Mouse (Mus musculus) cerebellum, adult 9-10 months (tissue): ENCODE results near the gene Rftn2.

Experiments
- DNase-seq: peaks from one replicate; pipeline ENCODE4 v3.0.0; 2022

Rftn2 gene

GRCm38 (mm10) chr1:55226011-55226857 lies at the start of gene Rftn2:
Gene Rftn2 (minus strand): TSS chr1:55226782.
- no peak for DNase-seq

GRCm38 (mm10) chr1:55265447-55265846 lies 38.9 kb upstream of the Rftn2 start:
- no peak for DNase-seq

- DNase-seq: no peak
Measured at GRCm38 (mm10) chr1:55264385-55264784, 37.8 kb upstream of the Rftn2 start.

- no peak for DNase-seq
Measured at GRCm38 (mm10) chr1:55246374-55246773, 19.8 kb upstream of the Rftn2 start.

GRCm38 (mm10) chr1:55239237-55239636 lies 12.7 kb upstream of the Rftn2 start:
- DNase-seq: peak; percentile 62

GRCm38 (mm10) chr1:55238496-55238895 lies 11.9 kb upstream of the Rftn2 start:
- DNase-seq: no peak

- DNase-seq: peak; percentile 39
Measured at GRCm38 (mm10) chr1:55237643-55238161, 11.1 kb upstream of the Rftn2 start.

GRCm38 (mm10) chr1:55236890-55237642 lies 10.5 kb upstream of the Rftn2 start, which contains the start of gene Mars2:
Gene Mars2 (plus strand): TSS chr1:55237177.
- DNase-seq: peak; percentile 91

- no peak for DNase-seq
Measured at GRCm38 (mm10) chr1:55236487-55236886, 9.9 kb upstream of the Rftn2 start.

- no peak for DNase-seq
Measured at GRCm38 (mm10) chr1:55234910-55235520, 8.4 kb upstream of the Rftn2 start.

- no peak for DNase-seq
Measured at GRCm38 (mm10) chr1:55228256-55228884, 1.8 kb upstream of the Rftn2 start.

- DNase-seq: no peak
Measured at GRCm38 (mm10) chr1:55227376-55227775, 794 bp upstream of the Rftn2 start.

- DNase-seq: no peak
Measured at GRCm38 (mm10) chr1:55225398-55225797, 1.2 kb downstream of the Rftn2 start.

GRCm38 (mm10) chr1:55224111-55224510 lies 2.5 kb downstream of the Rftn2 start:
- no peak for DNase-seq

GRCm38 (mm10) chr1:55223026-55223425 lies 3.6 kb downstream of the Rftn2 start:
- DNase-seq: no peak

- DNase-seq: peak; percentile 37
Measured at GRCm38 (mm10) chr1:55221352-55221751, 5.2 kb downstream of the Rftn2 start.

- DNase-seq: no peak
Measured at GRCm38 (mm10) chr1:55217191-55217590, 9.4 kb downstream of the Rftn2 start.

GRCm38 (mm10) chr1:55215185-55215813 lies 11.3 kb downstream of the Rftn2 start:
- DNase-seq: no peak

- no peak for DNase-seq
Measured at GRCm38 (mm10) chr1:55213936-55214335, 12.6 kb downstream of the Rftn2 start.

GRCm38 (mm10) chr1:55213475-55213874 lies 13.1 kb downstream of the Rftn2 start:
- DNase-seq: no peak

GRCm38 (mm10) chr1:55212771-55213170 lies 13.8 kb downstream of the Rftn2 start:
- no peak for DNase-seq

GRCm38 (mm10) chr1:55211081-55211480 lies 15.5 kb downstream of the Rftn2 start:
- no peak for DNase-seq
